Mouse (Mus musculus) ES-Bruce4 (cell line): ENCODE results near the gene Ubfd1. TPM values are rescaled to one million over a fixed set of nuclear protein-coding genes. Genes with fewer than 3 reads are reported as not detected.
A peak's percentile ranks its signal among the peaks of the same experiment; 100 is the strongest.

Source experiments
- H3K27ac ChIP-seq: 2 replicates; pipeline ENCODE4 v1.5.1; 2012; ENCODE audit warnings: low read length, inconsistent platforms; ENCODE audit not compliant: insufficient read depth
- H3K27me3 ChIP-seq: 2 replicates; pipeline ENCODE4 v1.6.1; 2012; ENCODE audit warnings: mild to moderate bottlenecking, low read length, inconsistent platforms; ENCODE audit not compliant: control insufficient read depth, poor library complexity, insufficient read depth, severe bottlenecking
- H3K36me3 ChIP-seq: 2 replicates; pipeline ENCODE4 v1.6.1; 2012; ENCODE audit warnings: inconsistent platforms, mild to moderate bottlenecking, low read length, moderate library complexity; ENCODE audit not compliant: control insufficient read depth, poor library complexity, insufficient read depth, severe bottlenecking
- H3K4me1 ChIP-seq: one replicate; pipeline ENCODE4 v1.8.1; 2011; ENCODE audit warnings: low read length; ENCODE audit not compliant: control insufficient read depth, insufficient read depth
- H3K4me3 ChIP-seq: 2 replicates; pipeline ENCODE4 v1.5.1; 2011; ENCODE audit warnings: low read depth, mild to moderate bottlenecking, low read length
- H3K9ac ChIP-seq: 2 replicates; pipeline ENCODE4 v1.6.1; 2012; ENCODE audit warnings: low read depth, mild to moderate bottlenecking, inconsistent platforms; ENCODE audit not compliant: poor library complexity, severe bottlenecking
- H3K9me3 ChIP-seq: replicated peaks from 2 replicates; pipeline ENCODE4 v1.6.1; 2012; ENCODE audit warnings: mild to moderate bottlenecking, low read length, inconsistent platforms; ENCODE audit not compliant: control insufficient read depth, poor library complexity, insufficient read depth, severe bottlenecking
- CTCF ChIP-seq: IDR thresholded peaks from one replicate; pipeline ENCODE4 v1.8.1; 2011; ENCODE audit warnings: low read depth, low read length
- EP300 ChIP-seq: IDR thresholded peaks from 2 replicates; pipeline ENCODE4 v1.6.1; 2011; ENCODE audit warnings: low read depth, low read length; ENCODE audit not compliant: insufficient read depth
- POLR2A ChIP-seq: IDR thresholded peaks from one replicate; pipeline ENCODE4 v1.8.1; 2011; ENCODE audit warnings: low read length; ENCODE audit not compliant: insufficient read depth
- polyA plus RNA-seq: library from polyadenylated mRNA; stranded (reverse); fragments of >200 nt; gene quantifications from 2 replicates; pipeline ENCODE4 v1.2.4, GENCODE M21; 2011; ENCODE audit warnings: low read depth; ENCODE audit not compliant: missing spikeins, insufficient read depth, insufficient read length

The Ubfd1 gene
- polyA plus RNA-seq = 73.6 and 75.4 TPM in 2 replicates

GRCm38 (mm10) chr7:122066945-122067516 lies at the start of gene Ubfd1, which contains the start of gene Ears2:
Gene Ubfd1 (plus strand): TSS chr7:122067175.
Gene Ears2 (minus strand): TSS chr7:122067263.
- no peaks in the 10 kb centered on the region for H3K9me3 ChIP-seq
- peak within 1 kb of the TSS; percentile 78 for H3K4me3 ChIP-seq
- peak within 1 kb of the TSS; percentile 84 for H3K9ac ChIP-seq
- H3K36me3 ChIP-seq = peaks cover 32% of the 10 kb centered on the region
- no peak for TF ChIP-seq EP300
- no peak for TF ChIP-seq CTCF
- TF ChIP-seq POLR2A = no peak
- peak within 1 kb of the TSS; percentile 85 for H3K27ac ChIP-seq
- no peaks in the 10 kb centered on the region for H3K27me3 ChIP-seq
- no peaks in the 10 kb centered on the region for H3K4me1 ChIP-seq

GRCm38 (mm10) chr7:122018247-122018646 lies 48.7 kb upstream of the Ubfd1 start:
- H3K27me3 ChIP-seq = no peaks in the 10 kb centered on the region
- peak overlapping the region; percentile 62 for H3K4me3 ChIP-seq
- TF ChIP-seq POLR2A (no peak), EP300 (peak; percentile 79)
- H3K4me1 ChIP-seq = peaks cover 8% of the 10 kb centered on the region
- H3K36me3 ChIP-seq = no peaks in the 10 kb centered on the region
- H3K27ac ChIP-seq = peak overlapping the region; percentile 78
- no peak overlapping the region for H3K9ac ChIP-seq
- no peaks in the 10 kb centered on the region for H3K9me3 ChIP-seq

GRCm38 (mm10) chr7:122018978-122019377 lies 48.0 kb upstream of the Ubfd1 start:
- H3K27me3 ChIP-seq = no peaks in the 10 kb centered on the region
- H3K4me1 ChIP-seq = peaks cover 8% of the 10 kb centered on the region
- TF ChIP-seq EP300 (no peak), CTCF (no peak), POLR2A (no peak)
- peak overlapping the region; percentile 62 for H3K4me3 ChIP-seq
- H3K9ac ChIP-seq = 0 out of 2 replicates have a peak overlapping the region, but pooled peaks have one; percentile 3
- peak overlapping the region; percentile 78 for H3K27ac ChIP-seq
- no peaks in the 10 kb centered on the region for H3K36me3 ChIP-seq
- no peaks in the 10 kb centered on the region for H3K9me3 ChIP-seq

- Histone ChIP-seq H3K36me3 (no peaks in the 10 kb centered on the region), H3K4me1 (peaks cover 8% of the 10 kb centered on the region), H3K27ac (peak overlapping the region; percentile 23; the same call in 1 of the 2 replicates), H3K9ac (peak overlapping the region; percentile 97), H3K27me3 (no peaks in the 10 kb centered on the region), H3K4me3 (peak overlapping the region; percentile 100), H3K9me3 (no peaks in the 10 kb centered on the region)
- TF ChIP-seq EP300 = no peak
- TF ChIP-seq POLR2A = no peak
- TF ChIP-seq CTCF = no peak
Observed at GRCm38 (mm10) chr7:122020273-122020666, 46.7 kb upstream of the Ubfd1 start.

GRCm38 (mm10) chr7:122020667-122021354 lies 46.2 kb upstream of the Ubfd1 start, which contains the start of gene Gga2:
Gene Gga2 (minus strand): TSS chr7:122021222.
- no peaks in the 10 kb centered on the region for H3K27me3 ChIP-seq
- peak within 1 kb of the TSS; percentile 100 for H3K4me3 ChIP-seq
- peak within 1 kb of the TSS; percentile 23; the same call in 1 of the 2 replicates for H3K27ac ChIP-seq
- H3K9me3 ChIP-seq = no peaks in the 10 kb centered on the region
- H3K9ac ChIP-seq = peak within 1 kb of the TSS; percentile 97
- peaks cover 8% of the 10 kb centered on the region for H3K4me1 ChIP-seq
- no peak for TF ChIP-seq CTCF
- TF ChIP-seq EP300 = no peak
- TF ChIP-seq POLR2A = peak; percentile 93
- H3K36me3 ChIP-seq = no peaks in the 10 kb centered on the region

- no peak overlapping the region for H3K9ac ChIP-seq
- TF ChIP-seq EP300 (no peak), CTCF (no peak), POLR2A (no peak)
- H3K36me3 ChIP-seq = no peaks in the 10 kb centered on the region
Observed at GRCm38 (mm10) chr7:122022131-122022530, 44.8 kb upstream of the Ubfd1 start.

More at GRCm38 (mm10) chr7:122022131-122022530, 44.8 kb upstream of the Ubfd1 start:
- H3K27ac ChIP-seq = no peak overlapping the region
- no peak overlapping the region for H3K4me3 ChIP-seq
- H3K4me1 ChIP-seq = peaks cover 4% of the 10 kb centered on the region
- no peaks in the 10 kb centered on the region for H3K9me3 ChIP-seq
- H3K27me3 ChIP-seq = no peaks in the 10 kb centered on the region
